10 mouse cellular contexts compared by ENCODE assay signal in the genomic region with DNA sequence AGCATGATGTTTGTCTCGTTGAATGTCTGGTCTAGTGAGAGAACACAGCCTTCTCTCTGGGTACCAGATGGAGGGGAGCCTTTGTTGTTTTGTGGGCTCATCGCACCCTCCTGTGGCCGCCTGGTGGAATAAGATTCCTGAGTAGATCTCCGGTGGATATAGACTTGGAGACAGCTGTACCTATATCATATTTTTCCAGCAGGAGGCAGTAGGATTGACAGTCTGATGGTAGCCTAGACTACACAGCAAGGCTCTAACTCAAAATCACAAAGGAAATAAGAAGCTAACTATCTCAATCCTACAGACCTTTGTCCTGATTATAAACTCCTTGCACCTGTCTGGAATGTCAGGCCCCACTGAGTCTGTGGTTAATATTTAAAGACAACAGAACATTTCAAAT. TPM values are rescaled to one million over a fixed set of nuclear protein-coding genes. Genes with fewer than 3 reads are reported as not detected.
A peak's percentile ranks its signal among the peaks of the same experiment; 100 is the strongest.
DNase-seq lines count a peak whose midpoint lies in the region; ATAC-seq and TF ChIP-seq lines count a peak whose summit lies in the region.
"Had no signal": no experiment of that assay in that cellular context is flagged by ENCODE, and none has a peak within 500 bp of the region (broad histone marks: within the 10 kb centered on the region; RNA-seq: fewer than 3 reads in every experiment).

No protein-coding gene starts in this region.

- ATAC-seq in midbrain, embryonic 13.5 days = 0 out of 2 replicates have a peak, but pooled peaks have one; percentile 27
- ATAC-seq in midbrain, embryonic 15.5 days (replicated peaks) = no peak

- H3K9ac ChIP-seq in midbrain, embryonic 13.5 days (replicated peaks) = no peak overlapping the region
- no peak overlapping the region for H3K9ac ChIP-seq in midbrain, embryonic 15.5 days
- H3K9ac ChIP-seq: embryonic facial prominence, embryonic 12.5 days had no signal

- 29% methylated on average over 4 of the region's 4 CpGs for WGBS in midbrain, embryonic 13.5 days
- 19% methylated on average over 4 of the region's 4 CpGs for WGBS in midbrain, embryonic 15.5 days
- 31% methylated on average over 4 of the region's 4 CpGs for WGBS in forebrain, embryonic 10.5 days
- WGBS in olfactory bulb, adult 2 months = 19% methylated on average over 4 of the region's 4 CpGs

- intact Hi-C loops in left cerebral cortex, postnatal 10 days (cut with DNase I) = loop anchor here (5.0 to 10.0 kb wide), 2 partner anchors 72 to 150 kb away; a partner anchor contains a TSS

- H3K36me3 ChIP-seq in midbrain, embryonic 13.5 days = no peaks in the 10 kb centered on the region
- H3K36me3 ChIP-seq in midbrain, embryonic 15.5 days (replicated peaks) = no peaks in the 10 kb centered on the region
- H3K36me3 ChIP-seq in forebrain, embryonic 10.5 days (replicated peaks) = no peaks in the 10 kb centered on the region
- H3K36me3 ChIP-seq: embryonic facial prominence, embryonic 12.5 days had no signal

- H3K27ac ChIP-seq in midbrain, embryonic 13.5 days = no peak overlapping the region
- no peak overlapping the region for H3K27ac ChIP-seq in midbrain, embryonic 15.5 days
- H3K27ac ChIP-seq in forebrain, embryonic 10.5 days = no peak overlapping the region
- no peak overlapping the region for H3K27ac ChIP-seq in olfactory bulb, adult 2 months (ENCODE audit: insufficient read depth, low read depth, low read length)
- H3K27ac ChIP-seq: embryonic facial prominence, embryonic 12.5 days had no signal

- H3K4me3 ChIP-seq in midbrain, embryonic 13.5 days (replicated peaks) = no peak overlapping the region
- no peak overlapping the region for H3K4me3 ChIP-seq in midbrain, embryonic 15.5 days
- no peak overlapping the region for H3K4me3 ChIP-seq in forebrain, embryonic 10.5 days
- no peak overlapping the region for H3K4me3 ChIP-seq in olfactory bulb, adult 2 months (ENCODE audit: insufficient read depth, low read depth, low read length)
- H3K4me3 ChIP-seq: embryonic facial prominence, embryonic 12.5 days; myocyte had no signal

- H3K4me1 ChIP-seq in midbrain, embryonic 13.5 days (replicated peaks) = no peaks in the 10 kb centered on the region; the same call in 1 of the 2 replicates
- H3K4me1 ChIP-seq in midbrain, embryonic 15.5 days = no peaks in the 10 kb centered on the region
- 0 out of 2 replicates have a peak, but pooled peaks cover 4% of the 10 kb centered on the region for H3K4me1 ChIP-seq in forebrain, embryonic 10.5 days
- H3K4me1 ChIP-seq in olfactory bulb, adult 2 months (ENCODE audit: control insufficient read depth, insufficient read depth, low read length) = 0 out of 2 replicates have a peak, but pooled peaks cover 2% of the 10 kb centered on the region
- H3K4me1 ChIP-seq: embryonic facial prominence, embryonic 12.5 days had no signal

- no peak for TF ChIP-seq POLR2A in olfactory bulb, adult 2 months (IDR thresholded peaks at IDR 0.05; ENCODE audit: insufficient read depth, low read depth, low read length)

- H3K9me3 ChIP-seq in midbrain, embryonic 13.5 days = no peaks in the 10 kb centered on the region
- H3K9me3 ChIP-seq in midbrain, embryonic 15.5 days = no peaks in the 10 kb centered on the region
- peaks cover 5% of the 10 kb centered on the region; the same call in 1 of the 2 replicates for H3K9me3 ChIP-seq in forebrain, embryonic 10.5 days
- H3K9me3 ChIP-seq: embryonic facial prominence, embryonic 12.5 days had no signal

- TF ChIP-seq CTCF in olfactory bulb, adult 2 months (IDR thresholded peaks at IDR 0.05; ENCODE audit: insufficient read depth, low read depth, low read length) = 0 out of 2 replicates have a peak, but pooled peaks have one; percentile 11

- H3K4me2 ChIP-seq in midbrain, embryonic 13.5 days (replicated peaks) = no peak overlapping the region
- H3K4me2 ChIP-seq in midbrain, embryonic 15.5 days = no peak overlapping the region
- H3K4me2 ChIP-seq: embryonic facial prominence, embryonic 12.5 days had no signal

- peak; percentile 64 to 74 for DNase-seq in adrenal gland, postnatal 36 days
- peak; percentile 30 for DNase-seq in forebrain, embryonic 10.5 days (ENCODE audit: extremely low spot score, low spot score)
- DNase-seq in kidney, adult 18-20 months = peak; percentile 58
- peak; percentile 62 to 74 for DNase-seq in left cerebral cortex, postnatal 10 days (ENCODE audit: extremely low spot score in 1 of 2, low spot score in 2 of 2)
- DNase-seq in B cell, adult 2 months = no peak

- H3K27me3 ChIP-seq in midbrain, embryonic 13.5 days = no peaks in the 10 kb centered on the region
- no peaks in the 10 kb centered on the region for H3K27me3 ChIP-seq in midbrain, embryonic 15.5 days (replicated peaks)
- H3K27me3 ChIP-seq in forebrain, embryonic 10.5 days (ENCODE audit: poor library complexity, severe bottlenecking) = no peaks in the 10 kb centered on the region
- H3K27me3 ChIP-seq: embryonic facial prominence, embryonic 12.5 days had no signal

RNA-seq across cellular contexts. Expression of a gene that starts 4.8 kb away (rescaled TPM):
- polyA plus RNA-seq in midbrain, embryonic 13.5 days (2015; fragmentation: Nextera tagmentation; extraction: Ambion mirVana) = not detected in 2 replicates
- polyA plus RNA-seq in midbrain, embryonic 15.5 days (2015; fragmentation: Nextera tagmentation; extraction: Ambion mirVana) = not detected in 2 replicates
- total RNA-seq in adrenal gland, postnatal 36 days (2021) = not detected
- polyA plus RNA-seq in forebrain, embryonic 10.5 days (2016; fragmentation: Nextera tagmentation; extraction: Ambion mirVana) = not detected in 2 replicates
- total RNA-seq in left cerebral cortex, postnatal 10 days (2021) = not detected
- not detected in 2 replicates for polyA plus RNA-seq in olfactory bulb, adult 2 months (2012; ENCODE audit: insufficient read depth, insufficient read length, low replicate concordance, missing spikeins)
- polyA plus RNA-seq: embryonic facial prominence, embryonic 12.5 days; myocyte had no signal

RNA-seq across cellular contexts. Expression of a gene that starts 24.4 kb away (rescaled TPM):
- not detected in 2 replicates for polyA plus RNA-seq in midbrain, embryonic 13.5 days (2015; fragmentation: Nextera tagmentation; extraction: Ambion mirVana)
- not detected in 2 replicates for polyA plus RNA-seq in midbrain, embryonic 15.5 days (2015; fragmentation: Nextera tagmentation; extraction: Ambion mirVana)
- total RNA-seq in adrenal gland, postnatal 36 days (2021) = not detected
- polyA plus RNA-seq in forebrain, embryonic 10.5 days (2016; fragmentation: Nextera tagmentation; extraction: Ambion mirVana) = not detected in 2 replicates
- total RNA-seq in left cerebral cortex, postnatal 10 days (2021) = not detected
- polyA plus RNA-seq in olfactory bulb, adult 2 months (2012; ENCODE audit: insufficient read depth, insufficient read length, low replicate concordance, missing spikeins) = not detected in 2 replicates
- polyA plus RNA-seq: embryonic facial prominence, embryonic 12.5 days; myocyte had no signal

RNA-seq across cellular contexts. Expression of a gene that starts 26.6 kb away (rescaled TPM):
- polyA plus RNA-seq in midbrain, embryonic 13.5 days (2015; fragmentation: Nextera tagmentation; extraction: Ambion mirVana) = not detected in 2 replicates
- not detected in 2 replicates for polyA plus RNA-seq in midbrain, embryonic 15.5 days (2015; fragmentation: Nextera tagmentation; extraction: Ambion mirVana)
- not detected for total RNA-seq in adrenal gland, postnatal 36 days (2021)
- not detected in 2 replicates for polyA plus RNA-seq in forebrain, embryonic 10.5 days (2016; fragmentation: Nextera tagmentation; extraction: Ambion mirVana)
- not detected for total RNA-seq in left cerebral cortex, postnatal 10 days (2021)
- not detected in 2 replicates for polyA plus RNA-seq in olfactory bulb, adult 2 months (2012; ENCODE audit: insufficient read depth, insufficient read length, low replicate concordance, missing spikeins)
- polyA plus RNA-seq: embryonic facial prominence, embryonic 12.5 days; myocyte had no signal

RNA-seq across cellular contexts. Expression of a gene that starts 27.9 kb away (rescaled TPM):
- not detected in 2 replicates for polyA plus RNA-seq in midbrain, embryonic 13.5 days (2015; fragmentation: Nextera tagmentation; extraction: Ambion mirVana)
- polyA plus RNA-seq in midbrain, embryonic 15.5 days (2015; fragmentation: Nextera tagmentation; extraction: Ambion mirVana) = not detected in 2 replicates
- not detected for total RNA-seq in adrenal gland, postnatal 36 days (2021)
- polyA plus RNA-seq in forebrain, embryonic 10.5 days (2016; fragmentation: Nextera tagmentation; extraction: Ambion mirVana) = not detected in 2 replicates
- total RNA-seq in left cerebral cortex, postnatal 10 days (2021) = not detected
- not detected in 2 replicates for polyA plus RNA-seq in olfactory bulb, adult 2 months (2012; ENCODE audit: insufficient read depth, insufficient read length, low replicate concordance, missing spikeins)
- polyA plus RNA-seq: embryonic facial prominence, embryonic 12.5 days; myocyte had no signal

RNA-seq across cellular contexts. Expression of a gene that starts 33.2 kb away (rescaled TPM):
- not detected in 2 replicates for polyA plus RNA-seq in midbrain, embryonic 13.5 days (2015; fragmentation: Nextera tagmentation; extraction: Ambion mirVana)
- polyA plus RNA-seq in midbrain, embryonic 15.5 days (2015; fragmentation: Nextera tagmentation; extraction: Ambion mirVana) = not detected in 2 replicates
- total RNA-seq in adrenal gland, postnatal 36 days (2021) = not detected
- not detected in 2 replicates for polyA plus RNA-seq in forebrain, embryonic 10.5 days (2016; fragmentation: Nextera tagmentation; extraction: Ambion mirVana)
- total RNA-seq in left cerebral cortex, postnatal 10 days (2021) = not detected
- not detected in 2 replicates for polyA plus RNA-seq in olfactory bulb, adult 2 months (2012; ENCODE audit: insufficient read depth, insufficient read length, low replicate concordance, missing spikeins)
- polyA plus RNA-seq: embryonic facial prominence, embryonic 12.5 days; myocyte had no signal

Comparison
In these comparisons a context has a peak if more than half of its experiments do, and no peak if none do; other contexts are left out.
1. DNase-seq: peak in adrenal gland, postnatal 36 days (2 of 2), forebrain, embryonic 10.5 days (single experiment), kidney, adult 18-20 months (single experiment) and left cerebral cortex, postnatal 10 days (2 of 2); none in B cell, adult 2 months (0 of 2).